Mouse (Mus musculus) heart, embryonic 16.5 days (tissue): ENCODE measurements around the gene Rbck1. TPM values are rescaled to one million over a fixed set of nuclear protein-coding genes. Genes with fewer than 3 reads are reported as not detected.
"Not testable (repeated sequence)": the region's sequence is repeated elsewhere in the genome, so short reads cannot be mapped to it uniquely, and the experiment has no call there.

Experiments
- ATAC-seq: fragments of 200-750 bp; cut with Nextera tagmentation; replicated peaks from 2 replicates; pipeline ENCODE4 v1.8.0; 2017; ENCODE audit warnings: moderate number of reproducible peaks; ENCODE audit not compliant: insufficient read depth, low FRiP score; ENCODE audit errors: extremely low read depth
- H3K27ac ChIP-seq: fragments of 300-500 bp; sonication (generic); 2 replicates; pipeline ENCODE4 v1.5.1; 2014; ENCODE audit warnings: mild to moderate bottlenecking, low read length, control low read depth, moderate library complexity
- H3K27me3 ChIP-seq: fragments of 300-500 bp; sonication (generic); 2 replicates; pipeline ENCODE4 v1.6.1; 2014; ENCODE audit warnings: low read length, mixed read lengths; ENCODE audit not compliant: control insufficient read depth, insufficient read depth
- H3K36me3 ChIP-seq: fragments of 300-500 bp; sonication (generic); 2 replicates; pipeline ENCODE4 v1.6.1; 2014; ENCODE audit not compliant: control insufficient read depth, insufficient read depth
- H3K4me1 ChIP-seq: fragments of 300-500 bp; sonication (generic); 2 replicates; pipeline ENCODE4 v1.6.1; 2014; ENCODE audit warnings: low read length, mixed read lengths; ENCODE audit not compliant: control insufficient read depth, insufficient read depth
- H3K4me2 ChIP-seq: fragments of 300-500 bp; sonication (generic); 2 replicates; pipeline ENCODE4 v1.6.1; 2014; ENCODE audit warnings: low read depth, mild to moderate bottlenecking, control low read depth, low read length
- H3K4me3 ChIP-seq: fragments of 300-500 bp; sonication (generic); 2 replicates; pipeline ENCODE4 v1.5.1; 2014; ENCODE audit warnings: mild to moderate bottlenecking, control low read depth, low read length
- H3K9ac ChIP-seq: fragments of 300-500 bp; sonication (generic); 2 replicates; pipeline ENCODE4 v1.6.1; 2014; ENCODE audit warnings: low read length, control low read depth
- H3K9me3 ChIP-seq: fragments of 300-500 bp; sonication (generic); replicated peaks from 2 replicates; pipeline ENCODE4 v1.6.1; 2016; ENCODE audit warnings: low read length; ENCODE audit not compliant: control insufficient read depth
- WGBS: fragments of 180-500 bp; shearing (Covaris S2); extraction: QIAGEN DNeasy Blood & Tissue Kit; methylation state at CpG from one replicate; pipeline ENCODE4 v1.1.7; 2014; 5-methylcytosine and 5-hydroxymethylcytosine counted together
- polyA plus RNA-seq: library from polyadenylated mRNA; unstranded; fragments of >200 nt; fragmentation: Nextera tagmentation; extraction: Ambion mirVana; gene quantifications from 2 replicates; pipeline ENCODE4 v1.2.1, GENCODE M21; 2015

The Rbck1 gene
- polyA plus RNA-seq, 1 experiment from 2014 or later = 82.4 TPM

GRCm38 (mm10) chr2:152363245-152364147 is 31.0 kb upstream of the Rbck1 start:
- H3K4me1 ChIP-seq = peaks cover 22% of the 10 kb centered on the region
- WGBS = 8% methylated on average over 17 of the region's 17 CpGs
- peak overlapping the region; percentile 24; the same call in 1 of the 2 replicates for H3K4me3 ChIP-seq
- H3K27me3 ChIP-seq = no peaks in the 10 kb centered on the region
- peak; percentile 79 for ATAC-seq
- H3K36me3 ChIP-seq = no peaks in the 10 kb centered on the region
- peak overlapping the region; percentile 25 for H3K9ac ChIP-seq
- H3K9me3 ChIP-seq = no peaks in the 10 kb centered on the region
- peak overlapping the region; percentile 88 for H3K27ac ChIP-seq
- peak overlapping the region; percentile 53 for H3K4me2 ChIP-seq

GRCm38 (mm10) chr2:152361193-152361592 is 28.7 kb upstream of the Rbck1 start:
- H3K36me3 ChIP-seq = no peaks in the 10 kb centered on the region
- WGBS = 85% methylated on average over 8 of the region's 8 CpGs
- peaks cover 22% of the 10 kb centered on the region for H3K4me1 ChIP-seq
- no peak for ATAC-seq
- peak overlapping the region; percentile 74; the same call in 1 of the 2 replicates for H3K27ac ChIP-seq
- H3K27me3 ChIP-seq = no peaks in the 10 kb centered on the region
- no peaks in the 10 kb centered on the region for H3K9me3 ChIP-seq
- H3K9ac ChIP-seq = no peak overlapping the region
- no peak overlapping the region for H3K4me2 ChIP-seq
- H3K4me3 ChIP-seq = no peak overlapping the region

GRCm38 (mm10) chr2:152360271-152360775 is 27.9 kb upstream of the Rbck1 start:
- peak; percentile 56 for ATAC-seq
- no peaks in the 10 kb centered on the region for H3K36me3 ChIP-seq
- WGBS = 33% methylated on average over 7 of the region's 7 CpGs
- H3K4me1 ChIP-seq = peaks cover 22% of the 10 kb centered on the region
- H3K9ac ChIP-seq = no peak overlapping the region; the same call in none of the 2 replicates
- no peaks in the 10 kb centered on the region for H3K27me3 ChIP-seq
- H3K4me3 ChIP-seq = no peak overlapping the region
- H3K27ac ChIP-seq = peak overlapping the region; percentile 74
- no peaks in the 10 kb centered on the region for H3K9me3 ChIP-seq
- H3K4me2 ChIP-seq = peak overlapping the region; percentile 21; the same call in 1 of the 2 replicates

- Histone ChIP-seq H3K4me2 (no peak overlapping the region), H3K36me3 (no peaks in the 10 kb centered on the region), H3K27me3 (no peaks in the 10 kb centered on the region), H3K4me1 (peaks cover 22% of the 10 kb centered on the region), H3K9me3 (no peaks in the 10 kb centered on the region), H3K27ac (peak overlapping the region; percentile 74), H3K9ac (no peak overlapping the region; the same call in 1 of the 2 replicates), H3K4me3 (no peak overlapping the region)
- ATAC-seq = no peak
- WGBS = 54% methylated on average over 5 of the region's 5 CpGs
Observed at GRCm38 (mm10) chr2:152359616-152360015, 27.2 kb upstream of the Rbck1 start.

- WGBS = 76% methylated on average over 5 of the region's 5 CpGs
Observed at GRCm38 (mm10) chr2:152358977-152359376, 26.5 kb upstream of the Rbck1 start.

GRCm38 (mm10) chr2:152357254-152357653 is 24.8 kb upstream of the Rbck1 start:
- no peak for ATAC-seq
- 86% methylated on average over 3 of the region's 3 CpGs for WGBS

More at GRCm38 (mm10) chr2:152358977-152359376, 26.5 kb upstream of the Rbck1 start:
- not testable (repeated sequence) for H3K4me2 ChIP-seq, H3K4me3 ChIP-seq, H3K27me3 ChIP-seq, ATAC-seq, H3K9ac ChIP-seq, H3K36me3 ChIP-seq, H3K27ac ChIP-seq, H3K9me3 ChIP-seq
- peaks cover 22% of the 10 kb centered on the region for H3K4me1 ChIP-seq

GRCm38 (mm10) chr2:152349842-152350540 is 17.5 kb upstream of the Rbck1 start:
- no peak overlapping the region for H3K4me2 ChIP-seq
- no peaks in the 10 kb centered on the region for H3K27me3 ChIP-seq
- H3K4me1 ChIP-seq = peaks cover 5% of the 10 kb centered on the region
- no peak overlapping the region for H3K9ac ChIP-seq
- no peaks in the 10 kb centered on the region for H3K36me3 ChIP-seq
- H3K4me3 ChIP-seq = no peak overlapping the region
- no peaks in the 10 kb centered on the region for H3K9me3 ChIP-seq
- peak; percentile 65 for ATAC-seq
- H3K27ac ChIP-seq = no peak overlapping the region
- 79% methylated on average over 8 of the region's 8 CpGs for WGBS

More at GRCm38 (mm10) chr2:152357254-152357653, 24.8 kb upstream of the Rbck1 start:
- H3K27me3 ChIP-seq = no peaks in the 10 kb centered on the region
- no peak overlapping the region for H3K4me2 ChIP-seq
- no peaks in the 10 kb centered on the region for H3K36me3 ChIP-seq
- H3K4me3 ChIP-seq = no peak overlapping the region
- H3K9me3 ChIP-seq = no peaks in the 10 kb centered on the region
- H3K9ac ChIP-seq = no peak overlapping the region
- H3K4me1 ChIP-seq = peaks cover 14% of the 10 kb centered on the region
- H3K27ac ChIP-seq = no peak overlapping the region

- H3K9me3 ChIP-seq = no peaks in the 10 kb centered on the region
- no peak overlapping the region for H3K4me2 ChIP-seq
- H3K4me1 ChIP-seq = peaks cover 5% of the 10 kb centered on the region
- WGBS = 86% methylated on average over 6 of the region's 6 CpGs
- no peak for ATAC-seq
- H3K4me3 ChIP-seq = no peak overlapping the region
- no peak overlapping the region for H3K27ac ChIP-seq
- H3K9ac ChIP-seq = no peak overlapping the region
- no peaks in the 10 kb centered on the region for H3K36me3 ChIP-seq
- H3K27me3 ChIP-seq = no peaks in the 10 kb centered on the region
Observed at GRCm38 (mm10) chr2:152349205-152349604, 16.8 kb upstream of the Rbck1 start.
